Mouse (Mus musculus) heart, adult 18-20 months (tissue): ENCODE data around the gene Dctn3. TPM values are rescaled to one million over a fixed set of nuclear protein-coding genes. Genes with fewer than 3 reads are reported as not detected.
A peak's percentile ranks its signal among the peaks of the same experiment; 100 is the strongest.

ENCODE experiments used
- DNase-seq, 2 experiments: peaks; one replicate each; pipeline ENCODE4 v3.0.0; 2021 to 2022; ENCODE audit warnings: mixed read lengths in 1 of 2
- total RNA-seq, 2 experiments: library from RNA; stranded (reverse); gene quantifications; 2 replicates each; pipeline ENCODE4 v1.2.3; 2021

The Dctn3 gene
- total RNA-seq, 2 experiments from 2014 or later: 70.4 to 79.1 TPM

GRCm38 (mm10) chr4:41671963-41672480 lies 50.9 kb downstream of the Dctn3 start:
- no peak for DNase-seq

GRCm38 (mm10) chr4:41671500-41671899 lies 51.5 kb downstream of the Dctn3 start:
- no peak for DNase-seq

- DNase-seq: no peak
Measured at GRCm38 (mm10) chr4:41670836-41671235, 52.1 kb downstream of the Dctn3 start.

- DNase-seq: peak in 1 of 2 experiments; percentile 17
Measured at GRCm38 (mm10) chr4:41666646-41667045, 56.3 kb downstream of the Dctn3 start.

- no peak for DNase-seq
Measured at GRCm38 (mm10) chr4:41665009-41665675, 57.8 kb downstream of the Dctn3 start.

Other genes with a start within 250 kb of the Dctn3 start
- 10 to 100 TPM; 12.0 to 13.2 TPM for gene AI464131, start 220.1 kb downstream of the Dctn3 start, total RNA-seq
- gene 1110017D15Rik, start 205.8 kb downstream of the Dctn3 start, total RNA-seq: under 1 TPM in 1 of 2 experiments, not detected in 1; 0.87 TPM
- gene Fam219a, start 153.6 kb downstream of the Dctn3 start, total RNA-seq: 10 to 100 TPM; 11.3 to 12.8 TPM
- gene Dnaic1, start 153.4 kb downstream of the Dctn3 start, total RNA-seq: 1 to 10 TPM; 2.7 to 3.8 TPM
- 10 to 100 TPM in 1 of 2 experiments, 1 to 10 TPM in 1; 9.7 to 11.0 TPM for gene Enho, start 82.8 kb downstream of the Dctn3 start, total RNA-seq
- 1 to 10 TPM; 3.3 to 4.4 TPM for gene Cntfr, start 26.1 kb downstream of the Dctn3 start, total RNA-seq
- gene Il11ra1, start 23.2 kb downstream of the Dctn3 start, total RNA-seq: 100 to 1,000 TPM; 105 TPM
- gene Rpp25l, start 9.6 kb downstream of the Dctn3 start, total RNA-seq: 10 to 100 TPM; 35.0 to 37.3 TPM
- gene Arid3c, start 8.0 kb upstream of the Dctn3 start, total RNA-seq: not detected
- 10 to 100 TPM; 50.8 to 55.4 TPM for gene Galt, start 32.1 kb upstream of the Dctn3 start, total RNA-seq
- gene Sigmar1, start 33.0 kb upstream of the Dctn3 start, total RNA-seq: 10 to 100 TPM; 17.8 to 20.9 TPM
- gene Ccl27a, start 51.1 kb upstream of the Dctn3 start, total RNA-seq: 10 to 100 TPM; 16.6 to 17.9 TPM
- gene Gm21541, start 180.4 kb upstream of the Dctn3 start, total RNA-seq: not detected
- under 1 TPM; 0.57 to 0.59 TPM for gene Gm20878, start 218.4 kb upstream of the Dctn3 start, total RNA-seq
- gene Fam205a4, start 242.9 kb upstream of the Dctn3 start, total RNA-seq: under 1 TPM in 1 of 2 experiments, not detected in 1; 0.10 TPM